Mouse (Mus musculus) lung, embryonic 14.5 days (tissue): ENCODE measurements around the gene Brf1. TPM values are rescaled to one million over a fixed set of nuclear protein-coding genes. Genes with fewer than 3 reads are reported as not detected.

Experiments
- ATAC-seq: fragments of 200-750 bp; cut with Nextera tagmentation; 2 replicates; pipeline ENCODE4 v1.8.0; 2017; ENCODE audit warnings: mild to moderate bottlenecking, moderate TSS enrichment, moderate library complexity; ENCODE audit not compliant: insufficient read depth
- DNase-seq: peaks from one replicate; pipeline ENCODE4 v3.0.0-alpha.2; 2015
- H3K27ac ChIP-seq: fragments of 300-500 bp; sonication (generic); 2 replicates; pipeline ENCODE4 v1.5.1; 2014; ENCODE audit warnings: low read depth, mild to moderate bottlenecking, moderate library complexity
- H3K27me3 ChIP-seq: fragments of 300-500 bp; sonication (generic); 2 replicates; pipeline ENCODE4 v1.6.1; 2014; ENCODE audit warnings: low read length, control low read depth; ENCODE audit not compliant: insufficient read depth
- H3K36me3 ChIP-seq: fragments of 300-500 bp; sonication (generic); 2 replicates; pipeline ENCODE4 v1.6.1; 2014; ENCODE audit warnings: control low read depth; ENCODE audit not compliant: insufficient read depth
- H3K4me1 ChIP-seq: fragments of 300-500 bp; sonication (generic); 2 replicates; pipeline ENCODE4 v1.6.1; 2014; ENCODE audit warnings: antibody characterized with exemption, control low read depth; ENCODE audit not compliant: insufficient read depth
- H3K4me2 ChIP-seq: fragments of 300-500 bp; sonication (generic); 2 replicates; pipeline ENCODE4 v1.6.1; 2014; ENCODE audit warnings: mild to moderate bottlenecking
- H3K4me3 ChIP-seq: fragments of 300-500 bp; sonication (generic); 2 replicates; pipeline ENCODE4 v1.5.1; 2014; ENCODE audit warnings: low read depth, low read length
- H3K9ac ChIP-seq: fragments of 300-500 bp; sonication (generic); 2 replicates; pipeline ENCODE4 v1.6.1; 2014
- H3K9me3 ChIP-seq: fragments of 300-500 bp; sonication (generic); 2 replicates; pipeline ENCODE4 v1.6.1; 2016; ENCODE audit warnings: low read depth, low read length, control low read depth
- CTCF ChIP-seq: IDR thresholded peaks from 2 replicates; pipeline ENCODE4 v1.5.1; 2016; ENCODE audit warnings: antibody characterized with exemption, low read depth
- WGBS: fragments of 180-500 bp; shearing (Covaris S2); extraction: QIAGEN DNeasy Blood & Tissue Kit; methylation state at CpG from one replicate; pipeline ENCODE4 v1.1.7; 2014; 5-methylcytosine and 5-hydroxymethylcytosine counted together
- polyA plus RNA-seq: library from polyadenylated mRNA; unstranded; fragments of >200 nt; fragmentation: Nextera tagmentation; extraction: Ambion mirVana; gene quantifications from 2 replicates; pipeline ENCODE4 v1.2.1, GENCODE M21; 2014

Gene Brf1
- polyA plus RNA-seq, result 61.7 and 65.9 TPM in 2 replicates

GRCm38 (mm10) chr12:113000294-113001132 lies at the start of gene Brf1:
Gene Brf1 (minus strand): TSS chr12:113000704.
- peak within 1 kb of the TSS; percentile 90 for H3K9ac ChIP-seq
- H3K4me1 ChIP-seq, result peaks cover 7% of the 10 kb centered on the region
- ATAC-seq (peak; percentile 97), DNase-seq (peak; percentile 99)
- TF ChIP-seq CTCF, result 0 out of 2 replicates have a peak, but pooled peaks have one; percentile 8
- WGBS, result under 1% methylated on average over 96 of the region's 96 CpGs
- peak within 1 kb of the TSS; percentile 90 for H3K4me3 ChIP-seq
- peaks cover 5% of the 10 kb centered on the region; the same call in 1 of the 2 replicates for H3K36me3 ChIP-seq
- H3K4me2 ChIP-seq, result peak within 1 kb of the TSS; percentile 85
- no peaks in the 10 kb centered on the region for H3K9me3 ChIP-seq
- peak within 1 kb of the TSS; percentile 93 for H3K27ac ChIP-seq
- H3K27me3 ChIP-seq, result no peaks in the 10 kb centered on the region

- H3K4me2 ChIP-seq, result no peak overlapping the region
- ATAC-seq (no peak), DNase-seq (no peak)
- H3K36me3 ChIP-seq, result peaks cover 48% of the 10 kb centered on the region
- H3K4me1 ChIP-seq, result 0 out of 2 replicates have a peak, but pooled peaks cover 5% of the 10 kb centered on the region
- H3K4me3 ChIP-seq, result no peak overlapping the region
- 89% methylated on average over 9 of the region's 9 CpGs for WGBS
- no peak for TF ChIP-seq CTCF
- no peaks in the 10 kb centered on the region for H3K9me3 ChIP-seq
- no peak overlapping the region for H3K9ac ChIP-seq
- H3K27me3 ChIP-seq, result no peaks in the 10 kb centered on the region
- no peak overlapping the region for H3K27ac ChIP-seq
These were observed 49.3 kb upstream of the Brf1 start for GRCm38 (mm10) chr12:113049836-113050235.

DNA sequence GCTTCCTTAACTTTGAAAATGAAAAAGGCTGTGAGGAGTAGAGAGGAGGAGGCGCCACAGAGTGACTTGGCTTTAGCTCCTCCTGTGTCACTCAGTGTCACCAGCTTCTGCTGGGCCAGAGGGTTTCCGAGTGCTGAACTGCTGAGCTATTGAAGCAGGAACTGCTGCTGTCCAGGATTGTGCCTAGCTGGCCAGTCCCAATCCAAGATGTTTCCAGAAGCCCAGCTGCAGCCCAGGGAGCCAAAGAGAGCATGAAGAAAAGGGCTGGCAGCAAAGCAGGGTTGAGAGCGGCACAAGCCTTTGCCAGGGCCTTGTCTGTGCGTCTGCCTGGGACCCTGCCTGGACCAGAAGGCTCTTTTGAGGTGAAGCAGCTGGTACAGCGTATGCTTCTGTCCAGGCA lies 47.6 kb upstream of the Brf1 start:
- WGBS, result 84% methylated on average over 5 of the region's 5 CpGs
- Histone ChIP-seq H3K4me1 (0 out of 2 replicates have a peak, but pooled peaks cover 5% of the 10 kb centered on the region), H3K4me3 (no peak overlapping the region), H3K4me2 (no peak overlapping the region), H3K27me3 (no peaks in the 10 kb centered on the region), H3K9me3 (no peaks in the 10 kb centered on the region), H3K36me3 (peaks cover 42% of the 10 kb centered on the region), H3K9ac (no peak overlapping the region), H3K27ac (no peak overlapping the region)
- ATAC-seq, result no peak
- no peak for TF ChIP-seq CTCF
- no peak for DNase-seq

GRCm38 (mm10) chr12:113046861-113047260 lies 46.4 kb upstream of the Brf1 start:
- no peak for TF ChIP-seq CTCF
- Histone ChIP-seq H3K4me3 (no peak overlapping the region), H3K4me2 (no peak overlapping the region), H3K36me3 (peaks cover 41% of the 10 kb centered on the region), H3K27ac (no peak overlapping the region), H3K9ac (no peak overlapping the region), H3K4me1 (0 out of 2 replicates have a peak, but pooled peaks cover 5% of the 10 kb centered on the region), H3K27me3 (no peaks in the 10 kb centered on the region), H3K9me3 (no peaks in the 10 kb centered on the region)
- ATAC-seq (no peak), DNase-seq (no peak)
- whole genome bisulfite sequencing, result 83% methylated on average over 15 of the region's 15 CpGs

DNA sequence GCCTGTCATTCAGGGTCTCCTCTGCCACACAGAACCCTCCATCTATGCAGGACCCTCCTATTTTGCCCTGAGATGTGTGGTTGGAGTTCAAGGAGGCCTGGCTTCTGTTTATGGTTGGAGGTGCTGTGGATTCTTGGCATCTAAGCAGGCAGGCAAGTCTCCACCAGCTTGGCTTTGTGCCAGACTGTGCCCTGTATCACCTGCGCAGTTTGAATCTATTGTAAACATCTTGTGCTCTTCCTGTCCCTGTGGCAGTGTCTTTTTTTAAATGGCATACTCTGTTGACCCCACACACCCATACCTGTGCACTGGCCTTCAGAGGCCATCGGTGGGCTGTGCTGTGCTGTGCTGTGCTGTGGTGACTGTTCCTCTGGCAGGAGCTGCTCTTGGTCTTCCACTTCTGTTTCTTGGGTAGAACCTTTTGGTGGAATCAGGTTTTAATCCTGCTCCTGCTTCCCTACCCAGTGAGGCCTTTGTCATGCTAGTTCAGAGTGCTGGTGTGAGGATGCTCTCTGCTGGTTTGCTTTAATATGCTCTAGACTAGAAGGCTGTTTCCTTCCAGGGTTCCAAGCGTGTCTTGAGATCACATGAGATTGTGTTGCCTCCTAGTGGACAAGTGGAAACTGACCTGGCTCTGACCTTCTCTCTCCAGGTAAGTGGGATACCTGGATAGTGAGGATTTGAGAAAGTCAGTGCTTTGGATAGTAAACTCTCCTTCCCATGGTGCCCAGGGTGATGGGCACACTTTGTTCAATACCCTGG lies 44.6 kb upstream of the Brf1 start:
- H3K4me2 ChIP-seq, result no peak overlapping the region
- no peak overlapping the region for H3K4me3 ChIP-seq
- no peaks in the 10 kb centered on the region for H3K9me3 ChIP-seq
- peak; percentile 49 for TF ChIP-seq CTCF
- 73% methylated on average over 3 of the region's 3 CpGs for whole genome bisulfite sequencing
- H3K4me1 ChIP-seq, result no peaks in the 10 kb centered on the region
- no peaks in the 10 kb centered on the region for H3K27me3 ChIP-seq
- ATAC-seq, result no peak
- no peak overlapping the region for H3K9ac ChIP-seq
- H3K27ac ChIP-seq, result no peak overlapping the region
- peak; percentile 12 for DNase-seq
- peaks cover 28% of the 10 kb centered on the region for H3K36me3 ChIP-seq

DNA sequence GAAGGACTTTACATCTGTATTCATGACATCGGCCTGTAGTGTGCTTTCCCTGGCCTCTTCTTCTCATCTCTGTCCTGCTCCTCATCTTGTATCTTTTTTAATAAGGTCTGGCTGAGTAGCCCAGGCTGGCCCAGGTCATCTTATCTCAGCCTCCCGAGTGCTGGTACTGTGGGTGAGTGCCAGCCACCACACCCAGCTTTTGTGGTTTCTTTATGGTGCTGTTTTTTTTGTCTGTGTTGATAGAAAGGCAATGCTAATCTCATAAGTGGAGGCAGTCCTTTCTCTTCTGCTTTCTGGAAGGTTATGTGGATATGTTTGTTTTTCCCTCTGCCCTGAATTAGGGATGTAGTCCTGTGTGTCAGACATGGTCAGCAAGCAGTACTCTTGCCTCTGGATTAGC lies 42.0 kb upstream of the Brf1 start:
- no peak for ATAC-seq

More for the DNA sequence above, 42.0 kb upstream of the Brf1 start:
- H3K4me3 ChIP-seq, result no peak overlapping the region
- H3K9ac ChIP-seq, result no peak overlapping the region
- no peak overlapping the region for H3K27ac ChIP-seq
- WGBS, result 76% methylated on average over 2 of the region's 2 CpGs
- H3K9me3 ChIP-seq, result no peaks in the 10 kb centered on the region
- peaks cover 19% of the 10 kb centered on the region for H3K36me3 ChIP-seq
- no peak for DNase-seq
- no peak for TF ChIP-seq CTCF
- no peaks in the 10 kb centered on the region for H3K4me1 ChIP-seq
- no peak overlapping the region for H3K4me2 ChIP-seq
- no peaks in the 10 kb centered on the region for H3K27me3 ChIP-seq
